19 mouse cellular contexts compared by ENCODE assay signal in genomic region chr15:63678921-63679320, GRCm38 (mm10).
A peak's percentile ranks its signal among the peaks of the same experiment; 100 is the strongest.
DNase-seq lines count a peak whose midpoint lies in the region; ATAC-seq and TF ChIP-seq lines count a peak whose summit lies in the region.
"Had no signal": no experiment of that assay in that cellular context is flagged by ENCODE, and none has a peak within 500 bp of the region (broad histone marks: within the 10 kb centered on the region; RNA-seq: fewer than 3 reads in every experiment).

No protein-coding gene starts in this region.

- H3K36me3 ChIP-seq in kidney, postnatal 0 days (ENCODE audit: insufficient read depth, low read length) = no peaks in the 10 kb centered on the region
- no peaks in the 10 kb centered on the region for H3K36me3 ChIP-seq in kidney, embryonic 14.5 days (ENCODE audit: control insufficient read depth, insufficient read depth, low read length)
- no peaks in the 10 kb centered on the region for H3K36me3 ChIP-seq in midbrain, embryonic 11.5 days (ENCODE audit: control insufficient read depth, insufficient read depth, low read length)
- H3K36me3 ChIP-seq: G1E; heart, embryonic 12.5 days; hindbrain, embryonic 12.5 days had no signal

- intact Hi-C loops in heart, postnatal 36 days (cut with DNase I) = no loop called here

- H3K27ac ChIP-seq in kidney, postnatal 0 days = no peak overlapping the region
- H3K27ac ChIP-seq in kidney, embryonic 14.5 days (ENCODE audit: low read depth, low read length) = no peak overlapping the region
- H3K27ac ChIP-seq in midbrain, embryonic 11.5 days (ENCODE audit: low read depth, low read length) = no peak overlapping the region
- H3K27ac ChIP-seq: hindbrain, embryonic 12.5 days had no signal

- DNase-seq in kidney, postnatal 0 days (ENCODE audit: low spot score) = peak; percentile 8
- DNase-seq in 416B (ENCODE audit: low read depth) = peak; percentile 100
- no peak for DNase-seq in midbrain, embryonic 11.5 days (ENCODE audit: low spot score, missing footprints)
- no peak for DNase-seq in right cerebral cortex, postnatal 25 days
- DNase-seq in heart, postnatal 36 days = no peak
- DNase-seq: adrenal gland, adult 8-10 months; cerebellum, adult 18-20 months; cerebellum, adult 9-11 months; cerebellum, postnatal 36 days; gastrocnemius, postnatal 14 days had no signal

- no peak overlapping the region for H3K9ac ChIP-seq in kidney, postnatal 0 days (ENCODE audit: low read depth, low read length)
- no peak overlapping the region for H3K9ac ChIP-seq in kidney, embryonic 14.5 days (ENCODE audit: low read depth, low read length)
- no peak overlapping the region for H3K9ac ChIP-seq in midbrain, embryonic 11.5 days (ENCODE audit: low read length)
- H3K9ac ChIP-seq: heart, embryonic 12.5 days; hindbrain, embryonic 12.5 days had no signal

- no peak for ATAC-seq in kidney, postnatal 0 days (replicated peaks; ENCODE audit: low FRiP score, low read depth)
- ATAC-seq in kidney, embryonic 14.5 days (ENCODE audit: low FRiP score, low TSS enrichment) = no peak
- ATAC-seq in common myeloid progenitor, adult 5-6 weeks (replicated peaks; ENCODE audit: low read depth, poor library complexity, severe bottlenecking) = peak; percentile 96
- peak; percentile 84 for ATAC-seq in megakaryocyte, adult 5-6 weeks (ENCODE audit: poor library complexity, severe bottlenecking)
- ATAC-seq in midbrain, embryonic 11.5 days (ENCODE audit: low FRiP score) = no peak
- ATAC-seq: forebrain, embryonic 16.5 days; hindbrain, embryonic 16.5 days; inflammation-experienced regulatory T-cells, adult 6 months had no signal

- TF ChIP-seq CTCF in kidney, postnatal 0 days (IDR thresholded peaks at IDR 0.05; ENCODE audit: low read depth) = no peak

- H3K4me3 ChIP-seq in kidney, postnatal 0 days (replicated peaks; ENCODE audit: low read depth, low read length) = no peak overlapping the region
- no peak overlapping the region for H3K4me3 ChIP-seq in kidney, embryonic 14.5 days (ENCODE audit: low read length)
- no peak overlapping the region for H3K4me3 ChIP-seq in midbrain, embryonic 11.5 days (ENCODE audit: low read depth, low read length)
- H3K4me3 ChIP-seq: heart, embryonic 12.5 days; hindbrain, embryonic 12.5 days had no signal

- no peaks in the 10 kb centered on the region for H3K4me1 ChIP-seq in kidney, postnatal 0 days (replicated peaks; ENCODE audit: insufficient read depth, low read length)
- H3K4me1 ChIP-seq in kidney, embryonic 14.5 days (ENCODE audit: control insufficient read depth, insufficient read depth, low read length) = no peaks in the 10 kb centered on the region
- H3K4me1 ChIP-seq in midbrain, embryonic 11.5 days (ENCODE audit: control insufficient read depth, insufficient read depth, low read length) = no peaks in the 10 kb centered on the region; the same call in 1 of the 2 replicates
- H3K4me1 ChIP-seq: heart, embryonic 12.5 days had no signal

- H3K27me3 ChIP-seq in kidney, postnatal 0 days (ENCODE audit: insufficient read depth, low read length) = no peaks in the 10 kb centered on the region
- H3K27me3 ChIP-seq in kidney, embryonic 14.5 days (ENCODE audit: control insufficient read depth, insufficient read depth, low read length) = no peaks in the 10 kb centered on the region
- H3K27me3 ChIP-seq in midbrain, embryonic 11.5 days (ENCODE audit: control insufficient read depth, insufficient read depth, low read length) = 0 out of 2 replicates have a peak, but pooled peaks cover 2% of the 10 kb centered on the region
- H3K27me3 ChIP-seq: heart, embryonic 12.5 days had no signal

- H3K9me3 ChIP-seq in kidney, postnatal 0 days (replicated peaks; ENCODE audit: low read length) = no peaks in the 10 kb centered on the region
- H3K9me3 ChIP-seq in kidney, embryonic 14.5 days (ENCODE audit: control insufficient read depth, low read length) = no peaks in the 10 kb centered on the region
- no peaks in the 10 kb centered on the region for H3K9me3 ChIP-seq in midbrain, embryonic 11.5 days (ENCODE audit: control insufficient read depth, low read length)
- H3K9me3 ChIP-seq: G1E; heart, embryonic 12.5 days; hindbrain, embryonic 12.5 days had no signal

- no peak overlapping the region for H3K4me2 ChIP-seq in kidney, postnatal 0 days (ENCODE audit: low read length)
- no peak overlapping the region for H3K4me2 ChIP-seq in kidney, embryonic 14.5 days (replicated peaks; ENCODE audit: low read depth, low read length)
- no peak overlapping the region for H3K4me2 ChIP-seq in midbrain, embryonic 11.5 days
- H3K4me2 ChIP-seq: heart, embryonic 12.5 days; hindbrain, embryonic 12.5 days had no signal

- WGBS in kidney, postnatal 0 days = 69% methylated on average over 5 of the region's 5 CpGs
- WGBS in kidney, embryonic 14.5 days = 75% methylated on average over 5 of the region's 5 CpGs
- 76% methylated on average over 5 of the region's 5 CpGs for WGBS in midbrain, embryonic 11.5 days

Comparison
In these comparisons a context has a peak if more than half of its experiments do, and no peak if none do; other contexts are left out.
1. ATAC-seq: peak in common myeloid progenitor, adult 5-6 weeks (single experiment) and megakaryocyte, adult 5-6 weeks (single experiment); none in kidney, postnatal 0 days (single experiment), kidney, embryonic 14.5 days (single experiment) and midbrain, embryonic 11.5 days (single experiment).
2. DNase-seq: peak in kidney, postnatal 0 days (single experiment) and 416B (single experiment); none in midbrain, embryonic 11.5 days (single experiment), right cerebral cortex, postnatal 25 days (single experiment) and heart, postnatal 36 days (0 of 2).